Mouse (Mus musculus) small intestine, adult 2 months (tissue): ENCODE data around the gene Tma16. TPM values are rescaled to one million over a fixed set of nuclear protein-coding genes. Genes with fewer than 3 reads are reported as not detected.

ENCODE experiments used
- H3K27ac ChIP-seq: fragments of 200-500 bp; 2 replicates; pipeline ENCODE4 v1.5.1; 2012; ENCODE audit warnings: low read depth, low read length, control low read depth, inconsistent platforms; ENCODE audit not compliant: insufficient read depth
- H3K27me3 ChIP-seq: fragments of 200-500 bp; 2 replicates; pipeline ENCODE4 v1.6.1; 2012; ENCODE audit warnings: mild to moderate bottlenecking, moderate library complexity, low read length, inconsistent platforms; ENCODE audit not compliant: control insufficient read depth, insufficient read depth
- H3K36me3 ChIP-seq: fragments of 200-500 bp; 2 replicates; pipeline ENCODE4 v1.6.1; 2012; ENCODE audit warnings: mild to moderate bottlenecking, low read length, control low read depth, inconsistent platforms; ENCODE audit not compliant: control insufficient read depth, insufficient read depth
- H3K4me1 ChIP-seq: fragments of 200-500 bp; 2 replicates; pipeline ENCODE4 v1.6.1; 2012; ENCODE audit warnings: low read length, inconsistent platforms, mixed read lengths; ENCODE audit not compliant: control insufficient read depth, insufficient read depth, insufficient read length
- H3K4me3 ChIP-seq: fragments of 200-500 bp; 2 replicates; pipeline ENCODE4 v1.5.1; 2012; ENCODE audit warnings: low read depth, mild to moderate bottlenecking, control low read depth, inconsistent platforms, low read length, moderate library complexity
- CTCF ChIP-seq: fragments of 200-500 bp; IDR thresholded peaks from 2 replicates; pipeline ENCODE4 v1.5.1; 2012; ENCODE audit warnings: low read depth, mild to moderate bottlenecking, control low read depth, inconsistent platforms, low read length, moderate library complexity, mixed read lengths; ENCODE audit not compliant: insufficient replicate concordance, insufficient read length; ENCODE audit errors: extremely low read depth
- POLR2A ChIP-seq: fragments of 200-500 bp; IDR thresholded peaks from 2 replicates; pipeline ENCODE4 v1.6.1; 2012; ENCODE audit warnings: low read depth, mild to moderate bottlenecking, control low read depth, inconsistent platforms, low read length, moderate library complexity
- WGBS: fragments of 180-500 bp; shearing (Covaris S2); methylation state at CpG from one replicate; pipeline ENCODE4 v1.1.7; 2018; 5-methylcytosine and 5-hydroxymethylcytosine counted together
- polyA plus RNA-seq: library from polyadenylated mRNA; depleted of rRNA; stranded (reverse); fragments of >200 nt; gene quantifications from 2 replicates; pipeline ENCODE4 v1.2.3, GENCODE M21; 2012; rRNA removed

The Tma16 gene
- 0.34 and 0.46 TPM in 2 replicates for polyA plus RNA-seq

- Histone ChIP-seq H3K4me1 (no peaks in the 10 kb centered on the region), H3K36me3 (peaks cover 1% of the 10 kb centered on the region; the same call in 1 of the 2 replicates), H3K27me3 (no peaks in the 10 kb centered on the region), H3K4me3 (peak within 1 kb of the TSS; percentile 99), H3K27ac (no peak within 1 kb of the TSS)
- WGBS = under 1% methylated on average over 45 of the region's 45 CpGs
- TF ChIP-seq POLR2A (peak; percentile 35; the same call in 1 of the 2 replicates), CTCF (no peak)
Measured at GRCm38 (mm10) chr8:66486084-66486763, at the start of gene Tma16. TSS of gene Tma16 (minus strand) at chr8:66486530.

- TF ChIP-seq POLR2A = no peak
- no peak for TF ChIP-seq CTCF
- Histone ChIP-seq H3K27me3 (no peaks in the 10 kb centered on the region), H3K4me3 (no peak overlapping the region), H3K4me1 (no peaks in the 10 kb centered on the region), H3K27ac (no peak overlapping the region), H3K36me3 (no peaks in the 10 kb centered on the region)
Measured at GRCm38 (mm10) chr8:66520576-66520975, 34.2 kb upstream of the Tma16 start.

- WGBS = 69% methylated on average over 2 of the region's 2 CpGs
- Histone ChIP-seq H3K27me3 (no peaks in the 10 kb centered on the region), H3K4me3 (no peak overlapping the region), H3K36me3 (no peaks in the 10 kb centered on the region), H3K27ac (no peak overlapping the region), H3K4me1 (no peaks in the 10 kb centered on the region)
- TF ChIP-seq CTCF = no peak
Measured at GRCm38 (mm10) chr8:66519149-66519548, 32.8 kb upstream of the Tma16 start.

GRCm38 (mm10) chr8:66511537-66511936 lies 25.2 kb upstream of the Tma16 start, which contains the start of gene Tktl2:
TSS of gene Tktl2 (plus strand) at chr8:66511756.
- Histone ChIP-seq H3K4me3 (no peak within 1 kb of the TSS), H3K27ac (no peak within 1 kb of the TSS), H3K36me3 (no peaks in the 10 kb centered on the region), H3K27me3 (no peaks in the 10 kb centered on the region), H3K4me1 (no peaks in the 10 kb centered on the region)
- WGBS = 95% methylated on average over 22 of the region's 22 CpGs
- no peak for TF ChIP-seq POLR2A
- no peak for TF ChIP-seq CTCF

DNA sequence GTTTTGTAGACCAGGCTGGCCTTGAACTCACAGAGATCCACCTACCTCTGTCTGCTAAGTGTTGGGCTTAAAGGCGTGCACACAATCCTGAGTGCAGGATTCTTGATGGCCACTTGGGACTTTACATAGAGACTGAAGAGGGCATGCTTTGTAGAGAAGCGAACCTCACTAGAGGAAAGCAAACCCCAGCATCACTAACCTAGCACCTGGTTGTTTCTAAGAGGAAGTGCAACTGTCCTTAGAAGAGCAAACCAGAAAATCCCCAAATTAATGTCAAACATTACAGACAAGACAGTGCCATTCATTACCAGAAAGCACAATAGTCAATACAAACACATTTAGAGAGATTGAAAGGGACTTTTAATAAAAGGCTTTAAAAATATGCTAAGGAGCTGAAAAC lies 17.1 kb upstream of the Tma16 start:
- 71% methylated on average over 2 of the region's 2 CpGs for WGBS
- Histone ChIP-seq H3K4me3 (no peak overlapping the region), H3K27ac (no peak overlapping the region), H3K36me3 (no peaks in the 10 kb centered on the region), H3K27me3 (no peaks in the 10 kb centered on the region), H3K4me1 (no peaks in the 10 kb centered on the region)
- TF ChIP-seq POLR2A = no peak
- TF ChIP-seq CTCF = no peak

- Histone ChIP-seq H3K36me3 (no peaks in the 10 kb centered on the region), H3K4me1 (no peaks in the 10 kb centered on the region), H3K27me3 (peaks cover 2% of the 10 kb centered on the region; the same call in 1 of the 2 replicates), H3K4me3 (no peak overlapping the region), H3K27ac (no peak overlapping the region)
- TF ChIP-seq CTCF (peak; percentile 38; the same call in 1 of the 2 replicates), POLR2A (no peak)
- 20% methylated on average over 4 of the region's 4 CpGs for WGBS
Measured at GRCm38 (mm10) chr8:66496998-66497577, 10.8 kb upstream of the Tma16 start.

DNA sequence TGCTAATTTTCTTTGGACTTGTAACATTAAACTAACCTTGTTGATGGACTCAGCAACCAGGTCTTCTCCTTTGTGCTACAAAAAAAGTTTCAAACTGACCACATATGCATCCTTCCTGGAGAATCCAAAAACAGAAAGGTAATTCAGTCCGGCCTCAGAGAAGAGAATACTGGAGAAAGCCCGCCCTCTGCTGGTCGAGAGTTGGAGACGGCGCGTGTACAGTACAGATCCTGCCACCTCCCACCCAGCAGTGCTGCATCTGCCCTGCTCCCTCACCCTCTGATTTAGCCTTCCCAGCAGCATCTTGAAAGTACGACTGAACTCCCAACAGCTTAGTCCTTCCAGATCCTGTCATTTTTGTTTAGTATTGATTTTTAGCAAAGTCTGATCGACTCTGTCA lies 9.4 kb upstream of the Tma16 start:
- Histone ChIP-seq H3K36me3 (no peaks in the 10 kb centered on the region), H3K4me3 (no peak overlapping the region), H3K27ac (no peak overlapping the region), H3K4me1 (no peaks in the 10 kb centered on the region), H3K27me3 (peaks cover 2% of the 10 kb centered on the region; the same call in 1 of the 2 replicates)
- WGBS = 6% methylated on average over 8 of the region's 8 CpGs
- TF ChIP-seq POLR2A (no peak), CTCF (peak; percentile 87)
